ENCODE assay signal across 8 mouse cellular contexts in the genomic region with DNA sequence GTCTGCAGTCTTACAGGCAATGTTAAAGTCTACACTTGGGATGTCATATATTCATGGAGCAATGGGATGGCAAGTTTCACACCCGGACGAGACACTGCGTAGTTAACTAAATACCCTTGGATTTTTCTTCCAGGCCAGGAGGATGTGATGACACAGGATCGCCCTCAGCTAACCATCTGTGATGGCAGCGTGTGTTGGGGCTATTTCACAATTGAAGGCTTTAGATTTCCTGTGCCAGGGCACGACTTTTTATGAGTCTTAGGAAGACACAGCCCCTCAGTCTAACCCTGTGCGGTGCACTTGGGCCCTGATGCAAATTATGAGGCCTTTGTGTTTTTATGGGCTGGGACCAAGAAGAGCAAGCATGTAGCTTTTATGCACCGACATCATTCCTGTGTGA.
DNase-seq lines count a peak whose midpoint lies in the region; ATAC-seq and TF ChIP-seq lines count a peak whose summit lies in the region.

No protein-coding gene starts in this region.

- peak overlapping the region; percentile 67 for H3K4me3 ChIP-seq in left cerebral cortex, adult 2 months
- peak overlapping the region; percentile 55; the same call in 1 of the 2 replicates for H3K4me3 ChIP-seq in embryonic facial prominence, embryonic 12.5 days
- peak overlapping the region; percentile 68 for H3K4me3 ChIP-seq in hindbrain, embryonic 16.5 days (ENCODE audit: low read length)
- peak overlapping the region; percentile 59 for H3K4me3 ChIP-seq in neural tube, embryonic 13.5 days

- H3K4me1 ChIP-seq in embryonic facial prominence, embryonic 12.5 days, result peaks cover 3% of the 10 kb centered on the region; the same call in 1 of the 2 replicates
- peaks cover 10% of the 10 kb centered on the region for H3K4me1 ChIP-seq in hindbrain, embryonic 16.5 days (ENCODE audit: control insufficient read depth, insufficient read depth, low read depth, low read length)
- H3K4me1 ChIP-seq in neural tube, embryonic 13.5 days (replicated peaks), result peaks cover 30% of the 10 kb centered on the region

- intact Hi-C loops in left cerebral cortex, adult 2 months (cut with DNase I), result loop anchor here (1.0 to 10.0 kb wide), 8 partner anchors 122 to 1053 kb away; no protein-coding TSS in a partner anchor
- intact Hi-C loops in left cerebral cortex, postnatal 4 days (cut with DNase I), result loop anchor here (5.0 kb wide), 1 partner anchor 137 kb away; no protein-coding TSS in a partner anchor
- intact Hi-C loops in left cerebral cortex, postnatal 10 days (cut with DNase I), result loop anchor here (5.0 to 10.0 kb wide), 3 partner anchors 67 to 350 kb away; no protein-coding TSS in a partner anchor

- H3K4me2 ChIP-seq in embryonic facial prominence, embryonic 12.5 days (replicated peaks), result peak overlapping the region; percentile 98
- H3K4me2 ChIP-seq in hindbrain, embryonic 16.5 days (ENCODE audit: low read length), result peak overlapping the region; percentile 98
- H3K4me2 ChIP-seq in neural tube, embryonic 13.5 days, result peak overlapping the region; percentile 98

- no peak for ATAC-seq in embryonic facial prominence, embryonic 12.5 days (ENCODE audit: insufficient number of reproducible peaks, insufficient read depth, low FRiP score, low TSS enrichment)
- no peak for ATAC-seq in hindbrain, embryonic 16.5 days
- ATAC-seq in neural tube, embryonic 13.5 days (ENCODE audit: low read depth), result no peak; the same call in 1 of the 2 replicates

- H3K9me3 ChIP-seq in embryonic facial prominence, embryonic 12.5 days, result no peaks in the 10 kb centered on the region
- H3K9me3 ChIP-seq in hindbrain, embryonic 16.5 days (ENCODE audit: control insufficient read depth, low read length), result no peaks in the 10 kb centered on the region
- no peaks in the 10 kb centered on the region for H3K9me3 ChIP-seq in neural tube, embryonic 13.5 days

- peak in 1 of 2 experiments; percentile 32 for DNase-seq in left cerebral cortex, adult 2 months (ENCODE audit: extremely low spot score in 1 of 2, low spot score in 2 of 2)
- DNase-seq in left cerebral cortex, postnatal 4 days, result no peak
- DNase-seq in adipocyte (ENCODE audit: low spot score), result no peak
- DNase-seq in left cerebral cortex, postnatal 10 days (ENCODE audit: extremely low spot score in 1 of 2, low spot score in 2 of 2), result no peak
- no peak for DNase-seq in spleen, adult 18-20 months

- TF ChIP-seq CTCF in left cerebral cortex, adult 2 months (IDR thresholded peaks at IDR 0.05), result no peak

- no peaks in the 10 kb centered on the region for H3K36me3 ChIP-seq in embryonic facial prominence, embryonic 12.5 days
- no peaks in the 10 kb centered on the region for H3K36me3 ChIP-seq in hindbrain, embryonic 16.5 days (ENCODE audit: control insufficient read depth, insufficient read depth, low read length)
- no peaks in the 10 kb centered on the region for H3K36me3 ChIP-seq in neural tube, embryonic 13.5 days

- H3K27ac ChIP-seq in left cerebral cortex, adult 2 months, result peak overlapping the region; percentile 96
- H3K27ac ChIP-seq in embryonic facial prominence, embryonic 12.5 days, result no peak overlapping the region
- H3K27ac ChIP-seq in hindbrain, embryonic 16.5 days (ENCODE audit: low read depth, low read length), result peak overlapping the region; percentile 42; the same call in 1 of the 2 replicates
- peak overlapping the region; percentile 54 for H3K27ac ChIP-seq in neural tube, embryonic 13.5 days (replicated peaks)

- peaks cover 31% of the 10 kb centered on the region for H3K27me3 ChIP-seq in embryonic facial prominence, embryonic 12.5 days
- H3K27me3 ChIP-seq in hindbrain, embryonic 16.5 days (replicated peaks; ENCODE audit: control insufficient read depth, insufficient read depth, low read length), result no peaks in the 10 kb centered on the region
- H3K27me3 ChIP-seq in neural tube, embryonic 13.5 days, result peaks cover 20% of the 10 kb centered on the region

- H3K9ac ChIP-seq in embryonic facial prominence, embryonic 12.5 days, result no peak overlapping the region
- H3K9ac ChIP-seq in hindbrain, embryonic 16.5 days (ENCODE audit: low read depth, low read length), result peak overlapping the region; percentile 75
- H3K9ac ChIP-seq in neural tube, embryonic 13.5 days, result peak overlapping the region; percentile 74

- 61% methylated on average over 8 of the region's 8 CpGs for WGBS in embryonic facial prominence, embryonic 12.5 days
- WGBS in hindbrain, embryonic 16.5 days, result 56% methylated on average over 8 of the region's 8 CpGs
- WGBS in neural tube, embryonic 13.5 days, result 35% methylated on average over 8 of the region's 8 CpGs
